Mouse (Mus musculus): ENCODE data around the gene Nr2e3. TPM values are rescaled to one million over a fixed set of nuclear protein-coding genes. Genes with fewer than 3 reads are reported as not detected.

Nr2e3 gene
- total RNA-seq, 4 experiments from 2014 or later, result not detected

Other genes with a start within 250 kb of the Nr2e3 start
- 10 to 100 TPM in 2 of 4 experiments, 1 to 10 TPM in 2; 8.0 to 13.4 (median 10.0) TPM for gene Senp8, start 209.9 kb downstream of the Nr2e3 start, total RNA-seq (2022)
- gene Myo9a, start 209.8 kb downstream of the Nr2e3 start, total RNA-seq (2022), result 10 to 100 TPM; 55.3 to 80.0 (median 65.7) TPM